Mouse (Mus musculus) olfactory bulb, adult 2 months (tissue): ENCODE data around the gene Tmem210.

Experiments
- CTCF ChIP-seq: fragments of 200-500 bp; IDR thresholded peaks from 2 replicates; pipeline ENCODE4 v1.5.1; 2012; ENCODE audit warnings: low read depth, mild to moderate bottlenecking, low read length, moderate library complexity; ENCODE audit not compliant: insufficient read depth
- POLR2A ChIP-seq: fragments of 200-500 bp; IDR thresholded peaks from 2 replicates; pipeline ENCODE4 v1.6.1; 2012; ENCODE audit warnings: mild to moderate bottlenecking, low read depth, low read length, moderate library complexity; ENCODE audit not compliant: insufficient read depth

DNA sequence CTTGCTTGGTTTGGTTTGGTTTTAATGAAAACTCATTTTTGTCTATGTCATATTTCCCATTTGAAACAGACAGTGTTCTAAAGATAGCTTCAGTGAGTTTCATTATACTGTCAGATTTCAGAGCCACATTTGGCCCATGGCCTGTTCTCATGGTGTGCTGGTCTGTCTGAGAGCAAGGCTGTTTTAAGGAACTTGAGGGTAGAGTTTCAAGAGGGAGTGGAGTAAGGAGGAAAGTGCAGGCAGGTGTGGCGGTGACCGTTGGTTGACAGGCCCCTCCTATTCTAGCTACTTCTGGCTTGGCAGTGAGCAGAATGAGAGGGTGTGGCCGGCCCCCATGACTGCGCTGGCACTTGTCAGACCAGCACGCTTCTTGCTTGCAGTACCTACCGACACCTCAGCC is 50.4 kb downstream of the Tmem210 start:
- TF ChIP-seq POLR2A = no peak
- TF ChIP-seq CTCF = no peak
